Mouse (Mus musculus) CH12.LX (cell line): ENCODE measurements around the gene Lbp.

Source experiments
- CHD1 ChIP-seq: IDR thresholded peaks from 2 replicates; pipeline ENCODE4 v1.6.1; 2012; ENCODE audit warnings: low read depth, low read length, improper control_type of control experiment, inconsistent platforms
- CTCF ChIP-seq, 2 experiments: IDR thresholded peaks in 1 of 2; conservative IDR thresholded peaks in 1 of 2; 2 replicates each; pipeline ENCODE4 v1.5.1; 2011 to 2012; ENCODE audit warnings: low read depth in 2 of 2, low read length in 2 of 2, improper control_type of control experiment in 1 of 2, inconsistent platforms in 1 of 2, mild to moderate bottlenecking in 1 of 2, moderate library complexity in 1 of 2
- EP300 ChIP-seq: IDR thresholded peaks from 2 replicates; pipeline ENCODE4 v1.6.1; 2011; ENCODE audit warnings: low read length, improper control_type of control experiment
- MAX ChIP-seq: IDR thresholded peaks from 2 replicates; pipeline ENCODE4 v1.6.1; 2011; ENCODE audit warnings: low read length, improper control_type of control experiment
- MAZ ChIP-seq: IDR thresholded peaks from 2 replicates; pipeline ENCODE4 v1.6.1; 2012; ENCODE audit warnings: low read depth, mild to moderate bottlenecking, inconsistent platforms, low read length, improper control_type of control experiment, moderate library complexity
- MXI1 ChIP-seq: IDR thresholded peaks from 2 replicates; pipeline ENCODE4 v1.6.1; 2011; ENCODE audit warnings: mild to moderate bottlenecking, low read depth, low read length, improper control_type of control experiment
- NELFE ChIP-seq: IDR thresholded peaks from 2 replicates; pipeline ENCODE4 v1.6.1; 2011; ENCODE audit warnings: low read depth, low read length, improper control_type of control experiment
- POLR2A ChIP-seq: IDR thresholded peaks from 2 replicates; pipeline ENCODE4 v1.6.1; 2011; ENCODE audit warnings: low read depth, mild to moderate bottlenecking, improper control_type of control experiment, low read length
- POLR2AphosphoS2 ChIP-seq: IDR thresholded peaks from 2 replicates; pipeline ENCODE4 v1.6.1; 2011; ENCODE audit warnings: low read depth, low read length, improper control_type of control experiment
- UBTF ChIP-seq: IDR thresholded peaks from 2 replicates; pipeline ENCODE4 v1.6.1; 2012; ENCODE audit warnings: low read depth, mild to moderate bottlenecking, inconsistent platforms, low read length, improper control_type of control experiment, moderate library complexity
- USF1 ChIP-seq: IDR thresholded peaks from 2 replicates; pipeline ENCODE4 v1.6.1; 2014; ENCODE audit warnings: low read depth, mild to moderate bottlenecking, inconsistent platforms, low read length, improper control_type of control experiment

DNA sequence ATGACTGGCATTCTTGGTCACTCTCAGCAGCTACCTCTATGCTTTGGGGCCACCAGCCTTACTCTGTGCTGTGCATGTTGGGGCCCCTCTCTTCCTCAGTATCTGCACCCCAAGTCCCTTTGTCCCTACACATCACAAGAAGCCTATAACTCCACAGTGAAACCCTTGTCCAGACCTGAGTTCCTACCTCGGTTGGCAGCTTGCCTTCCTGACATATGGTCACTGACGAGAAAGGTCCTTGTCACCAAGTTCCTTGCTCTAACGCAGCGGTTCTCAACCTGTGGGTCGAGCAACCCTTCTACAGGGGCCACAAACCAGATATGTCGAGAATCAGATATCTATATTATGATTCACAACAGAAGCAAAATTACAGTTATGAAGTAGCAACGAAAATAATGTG, 23.2 kb upstream of the Lbp start:
- TF ChIP-seq MAX (no peak), EP300 (no peak), CTCF (conservative IDR thresholded peaks at IDR 0.05 in 1 of 2, IDR thresholded peaks at IDR 0.05 in 1 of 2; ENCODE audit: low read depth in 2 of 2, low read length in 2 of 2) (no peak), POLR2A (no peak), USF1 (no peak), NELFE (no peak), CHD1 (no peak), MAZ (no peak), MXI1 (no peak), UBTF (no peak), POLR2AphosphoS2 (no peak)
